Mouse (Mus musculus): ENCODE results near the gene BC017158.

Gene BC017158

GRCm38 (mm10) chr7:128243921-128244320 is 54.0 kb downstream of the BC017158 start:
- in situ Hi-C loops (cut with MboI; ENCODE audit: low pct_unique_long_range_greater_than_20kb in 1 of 2, low sequenced_read_pairs in 2 of 2, unreplicated experiment in 1 of 2) = loop anchor here (5.0 to 10.0 kb wide), 2 partner anchors 51 to 103 kb away; partner anchors contain the start of gene BC017158 (in 1 of the 2)

GRCm38 (mm10) chr7:128242331-128242730 is 55.6 kb downstream of the BC017158 start:
- in situ Hi-C loops (cut with MboI; ENCODE audit: low pct_unique_long_range_greater_than_20kb in 1 of 2, low sequenced_read_pairs in 2 of 2, unreplicated experiment in 1 of 2) = loop anchor here (5.0 to 10.0 kb wide), 2 partner anchors 52 to 105 kb away; partner anchors contain the start of gene BC017158 (in 1 of the 2)

- in situ Hi-C loops (cut with MboI; ENCODE audit: low pct_unique_long_range_greater_than_20kb in 1 of 2, low sequenced_read_pairs in 2 of 2, unreplicated experiment in 1 of 2) = loop anchor here (5.0 to 10.0 kb wide), 2 partner anchors 55 to 107 kb away; partner anchors contain the start of gene BC017158 (in 1 of the 2)
Observed at GRCm38 (mm10) chr7:128240131-128240784, 57.7 kb downstream of the BC017158 start.

- in situ Hi-C loops (cut with MboI; ENCODE audit: low pct_unique_long_range_greater_than_20kb in 1 of 2, low sequenced_read_pairs in 2 of 2, unreplicated experiment in 1 of 2) = no loop called here
Observed at GRCm38 (mm10) chr7:128238991-128239390, 59.0 kb downstream of the BC017158 start.

- in situ Hi-C loops (cut with MboI; ENCODE audit: low pct_unique_long_range_greater_than_20kb in 1 of 2, low sequenced_read_pairs in 2 of 2, unreplicated experiment in 1 of 2) = no loop called here
Observed at GRCm38 (mm10) chr7:128237927-128238778, 59.8 kb downstream of the BC017158 start, which contains the start of gene 9130023H24Rik. 9130023H24Rik (minus strand) TSS chr7:128238031.

- in situ Hi-C loops (cut with MboI; ENCODE audit: low pct_unique_long_range_greater_than_20kb in 1 of 2, low sequenced_read_pairs in 2 of 2, unreplicated experiment in 1 of 2) = no loop called here
Observed at GRCm38 (mm10) chr7:128237593-128237926, 60.4 kb downstream of the BC017158 start.

- in situ Hi-C loops (cut with MboI; ENCODE audit: low pct_unique_long_range_greater_than_20kb in 1 of 2, low sequenced_read_pairs in 2 of 2, unreplicated experiment in 1 of 2) = no loop called here
Observed at GRCm38 (mm10) chr7:128236856-128237592, 60.9 kb downstream of the BC017158 start, which contains the start of gene Armc5. Armc5 (plus strand) TSS chr7:128237342.

- in situ Hi-C loops (cut with MboI; ENCODE audit: low pct_unique_long_range_greater_than_20kb in 1 of 2, low sequenced_read_pairs in 2 of 2, unreplicated experiment in 1 of 2) = no loop called here
Observed at GRCm38 (mm10) chr7:128236426-128236825, 61.5 kb downstream of the BC017158 start.

GRCm38 (mm10) chr7:128235481-128235880 is 62.5 kb downstream of the BC017158 start:
- in situ Hi-C loops (cut with MboI; ENCODE audit: low pct_unique_long_range_greater_than_20kb in 1 of 2, low sequenced_read_pairs in 2 of 2, unreplicated experiment in 1 of 2) = no loop called here

GRCm38 (mm10) chr7:128234796-128235195 is 63.2 kb downstream of the BC017158 start:
- in situ Hi-C loops (cut with MboI; ENCODE audit: low pct_unique_long_range_greater_than_20kb in 1 of 2, low sequenced_read_pairs in 2 of 2, unreplicated experiment in 1 of 2) = no loop called here

GRCm38 (mm10) chr7:128231741-128232140 is 66.2 kb downstream of the BC017158 start:
- in situ Hi-C loops (cut with MboI; ENCODE audit: low pct_unique_long_range_greater_than_20kb in 1 of 2, low sequenced_read_pairs in 2 of 2, unreplicated experiment in 1 of 2) = no loop called here
